Mouse (Mus musculus) spleen, postnatal 10 days (tissue): ENCODE data around the gene Abca5.
"Not testable (repeated sequence)": the region's sequence is repeated elsewhere in the genome, so short reads cannot be mapped to it uniquely, and the experiment has no call there.

Experiments
- DNase-seq, 2 experiments: peaks; one replicate each; pipeline ENCODE4 v3.0.0; 2021 to 2022; ENCODE audit warnings: low spot score in 2 of 2

Gene Abca5

GRCm38 (mm10) chr11:110337289-110338245, at the start of gene Abca5:
Gene Abca5 (minus strand): TSS chr11:110337716.
- peak; percentile 66 to 93 for DNase-seq

GRCm38 (mm10) chr11:110385487-110385886, 48.0 kb upstream of the Abca5 start:
- no peak for DNase-seq

DNA sequence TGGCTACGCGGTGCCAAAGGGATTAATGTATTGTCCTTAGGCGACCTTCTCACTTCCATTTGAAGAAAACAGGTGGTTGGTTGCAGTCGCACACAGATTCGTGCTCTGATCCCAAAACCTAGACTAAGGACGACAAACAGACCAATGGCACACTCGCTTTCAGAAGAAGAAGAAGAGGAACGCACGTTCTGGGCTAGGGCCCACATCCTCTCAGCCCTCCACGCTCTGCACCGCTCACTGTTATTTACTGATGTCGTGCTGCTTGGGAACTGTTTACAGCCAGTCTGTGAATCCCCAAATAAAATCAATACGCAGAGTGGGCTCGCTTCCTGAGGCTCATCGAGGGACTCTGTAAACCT, 42.8 kb upstream of the Abca5 start:
- DNase-seq: no peak

DNA sequence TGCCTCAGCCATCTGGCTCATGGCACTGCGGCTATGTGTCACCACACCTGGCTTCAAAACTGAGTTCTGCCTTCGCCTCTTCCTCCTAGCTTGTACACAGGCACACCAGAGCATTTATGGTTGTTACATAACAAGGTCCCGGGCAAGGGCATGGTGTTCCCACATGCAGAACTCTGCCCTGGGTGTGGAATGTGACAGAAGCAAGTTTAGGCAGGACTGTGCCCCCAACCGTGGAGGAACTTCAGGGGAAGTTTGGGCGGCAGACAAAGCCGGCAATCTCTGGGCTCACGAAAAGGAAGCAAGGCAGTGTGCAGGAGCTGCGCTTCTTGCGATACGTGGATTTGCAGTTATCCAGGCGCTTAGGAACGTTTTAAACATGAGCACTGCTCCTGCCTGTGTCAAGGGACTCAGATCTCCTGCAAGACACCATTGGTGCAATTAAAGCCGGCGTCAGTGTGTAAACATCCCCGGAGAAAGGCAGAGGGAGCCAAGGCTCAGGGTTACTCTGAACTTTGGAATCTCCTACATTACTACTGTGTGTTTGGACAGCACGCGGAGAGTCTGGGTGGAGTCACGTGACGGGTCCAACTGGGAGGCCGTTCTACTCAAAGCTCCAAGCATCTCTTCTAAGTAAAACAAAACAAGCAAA, 42.3 kb upstream of the Abca5 start:
- DNase-seq: peak in 1 of 2 experiments; percentile 30

DNA sequence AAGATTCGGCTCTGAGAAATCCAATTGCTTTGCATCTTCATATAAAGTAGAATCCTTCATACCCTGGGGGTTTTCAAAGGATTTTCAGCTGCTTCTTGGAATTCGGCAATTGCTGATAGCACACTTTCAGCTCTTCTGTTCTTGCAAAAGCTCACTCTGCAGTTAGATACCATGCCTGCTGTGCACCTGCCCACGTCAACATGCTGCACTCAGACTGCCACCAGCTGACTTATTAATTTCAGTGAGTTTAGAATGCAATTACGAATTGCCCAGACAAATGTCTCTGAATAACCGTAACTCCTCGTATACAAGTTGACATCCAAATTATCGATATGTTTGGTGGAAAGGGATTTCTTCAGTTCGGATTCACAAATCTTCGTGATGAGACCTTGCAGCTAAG, 36.5 kb upstream of the Abca5 start:
- DNase-seq: no peak

DNA sequence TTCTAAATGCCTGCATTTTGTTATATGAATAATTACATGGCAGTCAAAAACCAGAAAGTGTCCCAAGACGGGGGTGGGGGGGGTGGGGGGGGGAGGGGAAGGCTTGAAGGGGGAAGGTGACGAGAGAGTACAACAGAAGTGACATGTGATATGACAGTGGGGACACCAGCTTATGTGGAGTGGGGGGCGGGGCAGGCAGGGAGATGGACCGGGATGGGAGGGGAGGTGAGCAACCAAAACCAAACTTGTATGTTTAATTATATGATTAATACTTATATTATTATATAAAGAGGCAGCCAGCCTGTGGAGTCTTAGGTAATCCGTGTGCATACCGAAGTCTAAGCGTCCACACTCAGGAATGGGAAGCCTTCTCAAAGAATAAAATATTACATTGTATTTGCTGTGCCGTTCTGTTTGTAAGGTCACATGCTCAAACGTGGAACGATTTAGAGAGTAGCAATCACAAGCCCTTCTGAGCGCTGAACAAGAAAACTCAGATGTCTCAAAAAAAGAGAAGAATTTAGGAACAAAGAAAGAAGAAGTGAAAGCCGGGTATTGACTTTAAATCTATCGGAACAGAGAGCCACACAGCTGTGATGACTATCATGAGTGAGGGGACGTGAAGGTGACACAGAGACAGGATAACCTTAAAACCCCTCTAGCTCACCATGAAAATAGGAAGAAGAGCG, 34.9 kb upstream of the Abca5 start:
- no peak for DNase-seq

- no peak for DNase-seq
Observed at GRCm38 (mm10) chr11:110371827-110372226, 34.3 kb upstream of the Abca5 start.

- no peak for DNase-seq
Observed at GRCm38 (mm10) chr11:110369312-110370019, 31.9 kb upstream of the Abca5 start.

DNA sequence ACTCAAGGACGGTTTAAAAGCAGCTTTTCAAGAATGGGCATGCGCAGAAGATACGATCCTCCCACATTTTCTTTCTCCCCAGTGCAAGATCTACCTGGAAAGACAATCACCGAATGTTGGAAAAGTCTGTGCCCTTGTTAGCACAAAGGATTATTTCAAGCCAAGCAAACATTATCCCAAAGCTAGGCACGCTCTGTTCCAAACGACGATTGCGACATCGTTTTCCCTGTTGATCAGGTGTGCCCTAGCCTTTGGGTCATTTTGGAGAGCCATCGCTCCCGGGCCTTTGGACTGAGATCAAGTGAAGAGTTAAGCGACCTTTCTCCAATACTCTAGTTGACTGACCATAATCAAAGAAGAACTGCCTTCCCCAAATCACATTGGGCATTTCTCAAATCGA, 30.1 kb upstream of the Abca5 start:
- no peak for DNase-seq

- peak in 1 of 2 experiments; percentile 34 for DNase-seq
Observed at GRCm38 (mm10) chr11:110366902-110367301, 29.4 kb upstream of the Abca5 start.

DNA sequence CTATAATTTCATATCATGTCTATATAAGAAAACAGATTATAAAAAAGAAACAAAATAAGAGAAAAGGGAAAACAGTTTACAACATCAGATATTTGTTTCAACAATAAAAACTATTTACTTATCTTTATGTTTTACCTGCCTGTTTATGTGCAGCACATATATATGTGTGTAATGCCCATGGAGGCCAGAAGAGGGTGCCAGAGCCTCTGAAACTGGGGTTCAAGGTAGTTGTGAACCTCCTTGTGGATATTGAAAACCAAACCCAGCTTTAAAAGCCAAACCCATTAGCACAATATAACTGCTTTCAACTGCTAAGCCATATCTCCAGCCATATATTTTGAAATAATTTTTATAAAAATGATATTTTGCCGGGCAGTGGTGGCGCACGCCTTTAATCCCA, 27.5 kb upstream of the Abca5 start:
- DNase-seq: peak; percentile 49 to 81

GRCm38 (mm10) chr11:110357756-110358551, 20.4 kb upstream of the Abca5 start:
- no peak for DNase-seq

- not testable (repeated sequence) for DNase-seq
Observed at GRCm38 (mm10) chr11:110355131-110355530, 17.6 kb upstream of the Abca5 start.

- no peak for DNase-seq
Observed at GRCm38 (mm10) chr11:110354261-110354660, 16.7 kb upstream of the Abca5 start.

- no peak for DNase-seq
Observed at GRCm38 (mm10) chr11:110348170-110348569, 10.7 kb upstream of the Abca5 start.

DNA sequence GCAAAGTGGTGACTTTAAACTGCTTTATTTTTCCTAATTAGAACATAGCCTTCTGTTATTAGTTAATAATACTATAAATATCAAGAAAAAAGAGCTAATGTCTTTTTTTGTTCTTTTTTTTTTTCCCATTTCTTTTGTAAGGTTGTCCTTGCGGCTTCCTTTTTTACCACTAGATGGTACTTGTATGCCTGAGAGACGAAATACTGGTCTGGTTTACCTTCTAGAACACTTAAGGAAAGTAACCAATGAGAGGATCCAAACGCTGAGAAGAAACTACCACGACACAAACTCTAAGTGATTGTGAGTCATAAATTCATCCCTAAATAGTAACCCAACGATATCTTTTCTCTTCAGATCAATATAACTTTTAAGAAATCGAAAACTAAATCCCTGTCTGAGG, 10.3 kb upstream of the Abca5 start:
- no peak for DNase-seq

DNA sequence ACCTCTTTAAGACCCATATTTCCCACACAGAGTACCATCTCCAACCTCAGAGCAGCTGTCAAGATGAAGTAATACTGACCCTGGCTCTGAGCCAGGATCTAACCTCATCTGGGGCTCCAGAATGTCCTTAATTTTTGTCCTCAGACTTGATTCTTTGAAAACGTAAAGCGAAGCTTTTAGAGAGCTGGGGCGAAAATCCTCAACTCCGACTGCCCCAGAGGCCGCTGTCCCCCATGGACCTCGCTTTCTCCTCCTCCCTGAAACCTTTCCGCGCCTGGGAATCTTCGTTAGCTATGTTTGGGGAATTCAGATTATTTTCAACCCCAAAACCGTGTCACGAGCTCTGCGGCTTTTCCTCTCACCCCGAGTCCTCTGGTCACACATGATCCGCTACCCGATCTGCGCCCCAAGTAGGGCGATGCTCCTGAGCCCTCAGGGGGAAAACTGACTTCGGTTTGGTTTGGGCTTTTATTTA, 665 bp downstream of the Abca5 start:
- DNase-seq: peak in 1 of 2 experiments; percentile 10

DNA sequence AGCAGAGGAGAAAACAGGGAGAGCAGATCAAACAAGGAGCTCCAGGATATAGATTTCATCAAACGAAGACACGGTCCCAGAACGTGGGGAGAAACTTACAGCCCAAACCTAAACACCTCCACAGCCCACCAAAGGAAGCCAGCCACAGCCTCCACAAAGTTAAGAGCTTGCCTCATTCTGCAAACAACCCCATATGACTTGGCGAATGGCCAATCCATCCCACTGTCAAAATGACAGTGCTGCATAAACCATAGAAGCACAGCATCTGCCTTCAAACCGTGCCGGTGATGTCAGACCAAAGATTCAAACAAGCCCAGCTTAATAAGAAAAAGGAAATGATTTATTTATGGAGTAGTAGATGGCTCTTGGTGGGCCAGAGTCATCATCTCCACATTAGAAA, 7.4 kb downstream of the Abca5 start:
- no peak for DNase-seq

- DNase-seq: no peak
Observed at GRCm38 (mm10) chr11:110322266-110322665, 15.2 kb downstream of the Abca5 start.

- DNase-seq: no peak
Observed at GRCm38 (mm10) chr11:110306475-110307168, 30.9 kb downstream of the Abca5 start.
